Mouse (Mus musculus) midbrain, embryonic 14.5 days (tissue): Measurements from ENCODE around the gene Tmem89. TPM values are rescaled to one million over a fixed set of nuclear protein-coding genes. Genes with fewer than 3 reads are reported as not detected.

ENCODE experiments used
- ATAC-seq: fragments of 200-750 bp; cut with Nextera tagmentation; 2 replicates; pipeline ENCODE4 v1.8.0; 2017; ENCODE audit warnings: moderate number of reproducible peaks, moderate library complexity; ENCODE audit not compliant: low FRiP score, low TSS enrichment
- DNase-seq: peaks from one replicate; pipeline ENCODE4 v3.0.0-alpha.2; 2015
- H3K27ac ChIP-seq: fragments of 300-500 bp; sonication (generic); replicated peaks from 2 replicates; pipeline ENCODE4 v1.5.1; 2014; ENCODE audit warnings: mild to moderate bottlenecking, low read depth, low read length, moderate library complexity
- H3K27me3 ChIP-seq: fragments of 300-500 bp; sonication (generic); 2 replicates; pipeline ENCODE4 v1.6.1; 2014; ENCODE audit warnings: low read length, control low read depth, mixed read lengths; ENCODE audit not compliant: control insufficient read depth, insufficient read depth
- H3K36me3 ChIP-seq: fragments of 300-500 bp; sonication (generic); 2 replicates; pipeline ENCODE4 v1.6.1; 2014; ENCODE audit warnings: low read length, control low read depth; ENCODE audit not compliant: control insufficient read depth, insufficient read depth
- H3K4me1 ChIP-seq: fragments of 300-500 bp; sonication (generic); 2 replicates; pipeline ENCODE4 v1.6.1; 2014; ENCODE audit warnings: mild to moderate bottlenecking, antibody characterized with exemption, low read length, control low read depth; ENCODE audit not compliant: control insufficient read depth, insufficient read depth
- H3K4me2 ChIP-seq: fragments of 300-500 bp; sonication (generic); 2 replicates; pipeline ENCODE4 v1.6.1; 2014; ENCODE audit warnings: mild to moderate bottlenecking, low read length, moderate library complexity
- H3K4me3 ChIP-seq: fragments of 300-500 bp; sonication (generic); replicated peaks from 2 replicates; pipeline ENCODE4 v1.5.1; 2014; ENCODE audit warnings: low read depth, low read length
- H3K9ac ChIP-seq: fragments of 300-500 bp; sonication (generic); replicated peaks from 2 replicates; pipeline ENCODE4 v1.6.1; 2014; ENCODE audit warnings: mild to moderate bottlenecking, low read length, moderate library complexity
- H3K9me3 ChIP-seq: fragments of 300-500 bp; sonication (generic); 2 replicates; pipeline ENCODE4 v1.6.1; 2016; ENCODE audit warnings: low read length, control low read depth, mixed read lengths; ENCODE audit not compliant: control insufficient read depth
- WGBS: fragments of 180-500 bp; shearing (Covaris S2); extraction: QIAGEN DNeasy Blood & Tissue Kit; methylation state at CpG from one replicate; pipeline ENCODE4 v1.1.7; 2014; 5-methylcytosine and 5-hydroxymethylcytosine counted together
- polyA plus RNA-seq: library from polyadenylated mRNA; unstranded; fragments of >200 nt; fragmentation: Nextera tagmentation; extraction: Ambion mirVana; gene quantifications from 2 replicates; pipeline ENCODE4 v1.2.1, GENCODE M21; 2014

Tmem89 gene
- polyA plus RNA-seq = 0.47 TPM in 1 of 2 replicates, not detected in the other

DNA sequence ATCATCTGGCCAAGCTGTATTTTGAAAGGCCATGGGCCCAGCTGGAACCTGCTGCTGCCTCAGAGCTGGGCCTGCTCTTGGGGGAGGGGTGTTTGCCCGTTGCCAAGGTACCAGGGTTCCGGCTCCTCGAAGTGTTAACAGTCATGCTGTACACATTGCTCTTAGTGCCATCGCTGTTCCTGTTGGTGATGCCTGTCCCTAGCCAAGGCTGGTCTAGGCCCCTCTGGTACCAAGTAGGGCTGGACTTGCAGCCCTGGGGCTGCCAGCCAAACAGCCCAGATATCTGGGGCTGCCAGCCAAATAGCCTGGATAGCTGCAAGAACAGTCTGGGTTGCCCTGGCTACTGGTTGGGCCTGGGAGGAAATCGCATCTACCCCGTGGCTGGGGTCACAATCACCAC lies at the start of gene Tmem89:
Gene Tmem89, plus strand, starts transcription at position 129 of the 400 bp plus-strand sequence.
- Histone ChIP-seq H3K27me3 (no peaks in the 10 kb centered on the region), H3K4me2 (no peak within 1 kb of the TSS), H3K9ac (no peak within 1 kb of the TSS), H3K4me3 (no peak within 1 kb of the TSS), H3K36me3 (no peaks in the 10 kb centered on the region), H3K27ac (no peak within 1 kb of the TSS), H3K4me1 (no peaks in the 10 kb centered on the region), H3K9me3 (no peaks in the 10 kb centered on the region)
- DNase-seq (peak; percentile 63), ATAC-seq (no peak)
- WGBS = 74% methylated on average over 6 of the region's 6 CpGs

DNA sequence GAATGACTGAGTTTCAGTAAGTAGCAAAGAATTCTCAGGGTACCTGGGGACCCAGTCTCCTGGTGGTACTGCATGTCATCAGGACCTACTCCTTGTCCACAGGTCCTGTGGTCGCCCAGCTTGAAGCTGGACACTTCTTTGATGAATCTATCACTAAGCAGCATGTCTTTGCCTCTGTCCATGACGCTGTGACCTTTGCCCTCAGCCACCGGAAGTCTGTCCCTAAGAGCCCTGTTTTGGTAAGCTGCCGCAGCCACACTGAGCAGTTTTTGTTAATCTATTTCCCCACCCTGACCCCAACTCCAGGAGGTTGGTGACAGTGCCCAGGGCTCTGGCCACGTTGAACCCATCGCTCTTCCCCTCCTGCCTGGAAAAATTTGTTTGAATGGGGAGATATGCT lies 2.1 kb upstream of the Tmem89 start:
- 67% methylated on average over 6 of the region's 6 CpGs for WGBS
- no peaks in the 10 kb centered on the region for H3K36me3 ChIP-seq
- H3K4me1 ChIP-seq = no peaks in the 10 kb centered on the region
- no peak overlapping the region for H3K4me2 ChIP-seq
- H3K9me3 ChIP-seq = no peaks in the 10 kb centered on the region
- ATAC-seq = no peak
- no peak for DNase-seq
- no peaks in the 10 kb centered on the region for H3K27me3 ChIP-seq
- no peak overlapping the region for H3K27ac ChIP-seq
- no peak overlapping the region for H3K4me3 ChIP-seq
- H3K9ac ChIP-seq = no peak overlapping the region

DNA sequence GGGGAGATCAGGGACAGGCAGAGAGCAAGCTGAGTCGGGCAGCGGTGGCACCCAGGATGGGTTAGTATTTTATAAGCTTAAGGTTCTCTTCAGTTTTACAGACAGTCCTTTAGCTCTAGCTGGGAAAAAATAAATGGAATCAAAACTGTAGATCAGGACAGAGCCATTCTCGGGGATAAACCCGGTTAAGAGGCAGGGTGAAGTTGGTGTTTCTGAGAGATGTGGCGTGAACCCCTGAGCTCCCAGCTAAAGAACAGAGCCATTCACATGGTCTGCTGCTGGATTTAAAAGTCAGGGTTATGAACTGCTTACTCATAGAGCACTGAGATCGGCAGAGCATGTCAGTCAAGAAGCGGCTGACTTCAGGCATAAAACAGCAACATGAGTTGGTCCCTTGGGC lies 1.3 kb upstream of the Tmem89 start:
- H3K27me3 ChIP-seq = no peaks in the 10 kb centered on the region
- no peaks in the 10 kb centered on the region for H3K9me3 ChIP-seq
- H3K4me3 ChIP-seq = no peak overlapping the region
- no peak overlapping the region for H3K9ac ChIP-seq
- H3K27ac ChIP-seq = no peak overlapping the region
- H3K4me2 ChIP-seq = no peak overlapping the region
- no peaks in the 10 kb centered on the region for H3K4me1 ChIP-seq
- WGBS = 85% methylated on average over 7 of the region's 7 CpGs
- ATAC-seq = no peak
- DNase-seq = no peak
- H3K36me3 ChIP-seq = no peaks in the 10 kb centered on the region

DNA sequence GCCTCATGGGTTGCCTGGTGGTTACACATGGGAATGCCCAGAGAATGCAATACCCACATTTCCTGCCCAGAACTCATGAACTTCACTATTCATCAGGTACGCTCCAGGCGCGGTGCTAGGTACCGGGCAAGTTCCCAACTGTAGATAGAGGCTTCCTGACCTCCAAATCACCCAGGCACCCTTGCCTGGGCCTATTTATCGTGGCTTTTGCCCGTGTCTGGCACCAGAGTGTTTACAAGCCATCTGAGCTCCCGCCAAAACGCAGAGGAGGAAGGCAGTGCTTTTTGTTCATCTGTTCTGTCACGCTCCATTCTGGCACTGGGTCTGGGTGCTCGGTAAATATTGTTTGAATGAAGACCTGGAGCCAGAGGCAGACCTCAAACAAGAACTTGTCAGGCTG lies 798 bp upstream of the Tmem89 start:
- H3K4me3 ChIP-seq = no peak overlapping the region

DNA sequence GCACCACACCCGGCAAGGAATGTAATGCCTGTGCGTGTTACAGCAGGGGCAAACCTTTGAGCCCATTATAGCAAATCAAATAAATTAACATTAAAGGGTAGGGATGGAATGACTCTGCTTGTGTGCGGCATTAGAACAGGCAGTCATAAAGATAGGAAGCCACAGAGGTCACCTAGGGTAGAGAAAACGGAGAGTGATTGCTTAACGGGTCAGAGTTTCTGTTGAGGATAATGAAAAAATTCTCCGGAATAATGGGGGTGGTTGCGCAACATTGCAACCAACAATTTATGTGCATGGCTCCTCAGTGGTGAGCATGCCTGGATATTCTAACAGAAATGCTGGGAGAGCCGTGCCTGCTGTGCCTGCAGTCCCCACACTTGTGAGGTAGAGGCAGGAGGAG lies 11.5 kb downstream of the Tmem89 start:
- DNase-seq = no peak
- H3K27me3 ChIP-seq = no peaks in the 10 kb centered on the region
- no peak overlapping the region for H3K4me3 ChIP-seq
- no peak overlapping the region for H3K9ac ChIP-seq
- no peaks in the 10 kb centered on the region for H3K36me3 ChIP-seq
- H3K9me3 ChIP-seq = no peaks in the 10 kb centered on the region
- H3K4me1 ChIP-seq = no peaks in the 10 kb centered on the region
- H3K4me2 ChIP-seq = no peak overlapping the region
- no peak overlapping the region for H3K27ac ChIP-seq
- WGBS = 85% methylated on average over 8 of the region's 8 CpGs
- ATAC-seq = no peak

More for the DNA sequence above, 798 bp upstream of the Tmem89 start:
- Histone ChIP-seq H3K9me3 (no peaks in the 10 kb centered on the region), H3K4me2 (no peak overlapping the region), H3K9ac (no peak overlapping the region), H3K27me3 (no peaks in the 10 kb centered on the region), H3K27ac (no peak overlapping the region), H3K36me3 (no peaks in the 10 kb centered on the region), H3K4me1 (no peaks in the 10 kb centered on the region)
- WGBS = 81% methylated on average over 10 of the region's 10 CpGs
- DNase-seq (no peak), ATAC-seq (no peak)

DNA sequence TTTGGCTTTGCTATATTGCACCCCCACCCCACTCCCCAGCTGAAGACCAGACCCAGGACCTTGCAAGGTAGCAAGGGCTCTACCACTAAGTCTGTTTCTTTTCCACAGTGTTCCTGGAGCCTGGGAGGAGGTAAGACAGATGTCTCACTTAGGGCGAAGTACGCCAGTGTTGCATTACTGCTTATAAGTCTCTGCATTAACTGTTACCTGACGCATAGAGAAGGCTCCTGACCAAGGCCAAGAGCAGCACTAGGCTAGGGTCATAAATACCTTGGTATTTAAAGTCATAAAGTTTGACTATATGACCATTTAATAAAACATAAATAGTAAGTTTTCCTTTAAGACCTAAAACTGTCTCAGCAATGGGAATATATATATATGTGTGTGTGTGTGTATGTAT lies 14.0 kb downstream of the Tmem89 start:
- Histone ChIP-seq H3K4me1 (no peaks in the 10 kb centered on the region), H3K27ac (no peak overlapping the region), H3K9me3 (no peaks in the 10 kb centered on the region), H3K36me3 (no peaks in the 10 kb centered on the region), H3K27me3 (no peaks in the 10 kb centered on the region), H3K4me3 (no peak overlapping the region), H3K4me2 (no peak overlapping the region), H3K9ac (no peak overlapping the region)
- WGBS = 87% methylated on average over 3 of the region's 3 CpGs
- no peak for ATAC-seq
- no peak for DNase-seq

DNA sequence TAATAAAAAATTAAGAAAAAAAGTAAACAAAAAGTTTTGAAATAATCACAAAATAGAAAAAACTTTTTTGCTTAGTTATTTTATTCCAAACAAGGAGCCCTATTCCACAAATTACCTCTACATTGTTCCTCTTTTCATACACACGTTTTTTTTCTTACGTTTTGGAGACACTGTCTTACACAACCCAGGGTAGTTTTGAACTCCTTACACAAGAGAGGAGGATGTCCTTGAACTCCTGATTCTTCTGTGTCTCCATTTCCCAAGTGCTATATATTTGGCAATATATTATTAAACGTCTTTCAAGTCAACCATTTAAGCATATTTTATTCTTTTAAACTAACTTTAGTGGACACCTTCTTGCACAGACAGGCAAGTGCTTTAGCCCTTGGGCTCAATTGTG lies 21.6 kb downstream of the Tmem89 start:
- no peak for ATAC-seq

DNA sequence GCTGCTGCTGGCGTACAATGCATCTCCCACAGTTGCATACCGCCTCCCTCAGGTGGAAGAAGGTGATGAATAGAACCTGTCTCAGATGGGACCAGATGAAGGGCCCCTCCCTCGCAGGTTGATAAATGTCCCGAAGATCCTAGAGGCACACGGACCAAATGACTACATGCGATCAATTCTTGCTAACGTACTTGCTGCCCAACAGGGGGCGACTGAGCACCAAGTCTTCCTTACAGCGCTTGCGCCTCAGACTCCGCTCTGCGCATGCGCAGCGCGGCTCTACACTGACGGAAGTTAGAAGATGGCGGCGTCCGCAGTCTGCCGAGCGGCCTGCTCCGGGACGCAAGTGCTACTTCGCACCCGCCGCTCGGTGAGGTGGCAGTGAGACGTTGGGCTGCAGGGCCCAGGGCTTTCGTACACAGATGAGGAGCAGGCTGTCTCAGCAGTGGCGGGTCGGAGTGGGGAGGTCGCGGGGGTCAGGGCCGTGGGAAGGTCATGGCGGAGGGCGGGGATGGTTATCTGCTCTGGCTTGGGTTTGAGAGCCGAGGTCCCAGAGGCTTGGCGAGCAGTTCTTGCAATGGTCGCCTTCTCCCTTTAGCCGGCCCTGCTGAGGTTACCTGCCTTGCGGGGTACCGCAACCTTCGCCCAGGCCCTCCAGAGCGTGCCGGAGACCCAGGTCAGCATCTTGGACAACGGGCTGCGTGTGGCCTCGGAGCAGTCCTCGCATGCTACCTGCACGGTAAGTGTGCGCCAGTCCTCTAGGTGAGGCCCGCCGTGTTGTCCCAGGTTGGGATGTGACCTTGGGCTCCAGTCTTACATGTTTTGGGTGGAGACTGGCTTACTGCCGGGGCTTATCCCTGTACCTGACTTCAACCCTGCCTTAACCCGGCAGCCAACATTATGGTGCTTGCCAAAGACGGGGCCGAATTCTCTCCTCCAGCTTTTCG lies 22.3 kb downstream of the Tmem89 start, which contains the start of gene Uqcrc1:
Gene Uqcrc1, plus strand, starts transcription at position 216 of the 947 bp plus-strand sequence.
- no peaks in the 10 kb centered on the region for H3K9me3 ChIP-seq
- H3K9ac ChIP-seq = peak within 1 kb of the TSS; percentile 87
- peak within 1 kb of the TSS; percentile 78 for H3K27ac ChIP-seq
- 1% methylated on average over 58 of the region's 58 CpGs for WGBS
- no peaks in the 10 kb centered on the region for H3K27me3 ChIP-seq
- DNase-seq (peak; percentile 100), ATAC-seq (peak; percentile 89)
- H3K4me1 ChIP-seq = peaks cover 5% of the 10 kb centered on the region; the same call in 1 of the 2 replicates
- peak within 1 kb of the TSS; percentile 76 for H3K4me2 ChIP-seq
- H3K36me3 ChIP-seq = peaks cover 34% of the 10 kb centered on the region
- peak within 1 kb of the TSS; percentile 86 for H3K4me3 ChIP-seq

More for the DNA sequence above, 21.6 kb downstream of the Tmem89 start:
- 22% methylated on average over 3 of the region's 3 CpGs for WGBS
- Histone ChIP-seq H3K4me1 (peaks cover 5% of the 10 kb centered on the region; the same call in 1 of the 2 replicates), H3K36me3 (peaks cover 29% of the 10 kb centered on the region), H3K4me2 (peak overlapping the region; percentile 23), H3K4me3 (no peak overlapping the region), H3K9me3 (no peaks in the 10 kb centered on the region), H3K27me3 (no peaks in the 10 kb centered on the region), H3K9ac (no peak overlapping the region), H3K27ac (no peak overlapping the region)
- DNase-seq = no peak

DNA sequence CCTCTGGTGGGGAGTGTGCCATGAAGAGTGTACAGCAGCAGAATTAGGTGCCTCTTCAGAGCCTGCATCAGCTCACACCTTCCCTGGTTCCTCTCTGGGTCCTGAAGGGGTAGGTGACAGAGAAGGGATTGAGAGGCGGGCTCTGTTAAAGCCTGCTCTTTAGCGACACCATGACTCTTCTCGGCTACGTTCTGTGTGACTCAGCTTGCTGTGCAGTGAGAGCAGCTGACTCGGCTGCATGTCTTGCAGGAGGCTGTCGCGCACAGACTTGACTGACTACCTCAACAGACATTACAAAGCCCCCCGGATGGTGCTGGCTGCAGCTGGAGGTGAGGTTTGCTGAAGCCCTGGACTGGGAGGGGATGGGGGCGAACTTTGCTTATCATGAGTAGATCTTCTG lies 30.7 kb downstream of the Tmem89 start:
- no peaks in the 10 kb centered on the region for H3K9me3 ChIP-seq
- ATAC-seq (no peak), DNase-seq (no peak)
- H3K4me3 ChIP-seq = no peak overlapping the region
- WGBS = 88% methylated on average over 9 of the region's 9 CpGs
- H3K27ac ChIP-seq = no peak overlapping the region
- no peaks in the 10 kb centered on the region for H3K4me1 ChIP-seq
- H3K36me3 ChIP-seq = peaks cover 92% of the 10 kb centered on the region
- no peak overlapping the region for H3K9ac ChIP-seq
- H3K27me3 ChIP-seq = no peaks in the 10 kb centered on the region
- H3K4me2 ChIP-seq = no peak overlapping the region
